Mouse (Mus musculus): ENCODE results near the gene Dusp1. TPM values are rescaled to one million over a fixed set of nuclear protein-coding genes. Genes with fewer than 3 reads are reported as not detected.

The Dusp1 gene
- polyA plus RNA-seq (2015; fragmentation: Nextera tagmentation; extraction: Ambion mirVana), result 20.8 and 26.6 TPM in 2 replicates

DNA sequence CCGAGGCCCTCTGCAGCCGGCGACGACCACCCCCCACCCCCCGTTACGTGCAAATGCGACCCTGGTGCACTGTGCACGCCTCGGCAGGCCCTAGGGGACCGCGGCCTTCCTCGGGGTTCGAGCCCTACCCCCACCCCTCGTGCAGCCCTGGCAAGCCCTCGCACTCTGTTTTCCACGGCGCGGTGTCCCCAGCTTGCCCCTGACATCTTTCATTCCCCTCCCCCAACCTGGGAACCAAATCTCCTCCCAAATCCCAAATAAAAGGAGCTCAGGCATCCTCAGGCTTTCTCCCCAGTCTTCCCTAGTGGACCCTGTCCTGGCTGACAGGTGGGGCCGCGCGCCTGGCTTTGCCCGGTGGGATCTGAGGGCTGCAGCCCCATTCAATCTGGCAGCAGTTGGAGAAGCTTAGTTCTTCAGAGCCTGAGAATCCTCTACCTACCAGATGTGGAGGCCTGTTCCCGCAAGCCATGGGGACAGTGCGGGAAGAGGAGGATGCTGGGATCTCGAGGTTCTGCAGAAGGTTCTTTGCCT lies at the start of gene Dusp1:
Gene Dusp1 (minus strand): TSS at position 478 of the 531 bp plus-strand sequence.

DNA sequence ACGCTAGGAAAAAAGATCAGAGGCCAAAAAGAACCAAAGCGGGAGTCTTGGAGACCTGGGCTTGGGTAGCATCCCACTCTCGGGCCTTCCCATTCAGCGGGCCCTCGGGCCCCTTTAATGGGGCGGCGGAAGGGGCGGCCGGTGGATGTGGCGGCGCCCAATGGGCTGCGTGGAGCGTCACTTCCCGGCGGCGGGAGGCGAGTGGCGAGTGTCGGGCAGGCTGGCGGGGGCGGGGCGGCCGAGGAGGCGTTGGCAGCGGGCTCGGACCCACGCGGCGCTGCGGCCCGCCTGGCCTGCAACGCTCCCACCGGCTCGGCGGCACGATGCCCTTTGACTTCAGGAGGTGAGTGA lies 663 bp downstream of the Dusp1 start, which contains the start of gene Ergic1:
Gene Ergic1 (plus strand): TSS at position 200 of the 351 bp plus-strand sequence.

Other genes starting within 250 kb of the Dusp1 start
- 0.78 and 0.89 TPM in 2 replicates for gene Neurl1b, start 147.3 kb downstream of the Dusp1 start, polyA plus RNA-seq (2015; fragmentation: Nextera tagmentation; extraction: Ambion mirVana)
- 22.7 and 26.0 TPM in 2 replicates for gene Ergic1, start 639 bp downstream of the Dusp1 start, polyA plus RNA-seq (2015; fragmentation: Nextera tagmentation; extraction: Ambion mirVana)
- 222 and 239 TPM in 2 replicates for gene Atp6v0e, start 101.1 kb upstream of the Dusp1 start, polyA plus RNA-seq (2015; fragmentation: Nextera tagmentation; extraction: Ambion mirVana)
- gene Crebrf, start 153.5 kb upstream of the Dusp1 start, polyA plus RNA-seq (2015; fragmentation: Nextera tagmentation; extraction: Ambion mirVana), result 8.1 and 12.4 TPM in 2 replicates
- gene Bnip1, start 218.9 kb upstream of the Dusp1 start, polyA plus RNA-seq (2015; fragmentation: Nextera tagmentation; extraction: Ambion mirVana), result 30.0 and 31.9 TPM in 2 replicates